In genomic region chr14:122217221-122217620, GRCm38 (mm10) we compare ENCODE assay signal across 28 mouse cellular contexts. TPM values are rescaled to one million over a fixed set of nuclear protein-coding genes. Genes with fewer than 3 reads are reported as not detected.
DNase-seq lines count a peak whose midpoint lies in the region; ATAC-seq and TF ChIP-seq lines count a peak whose summit lies in the region.
"Had no signal": no experiment of that assay in that cellular context is flagged by ENCODE, and none has a peak within 500 bp of the region (broad histone marks: within the 10 kb centered on the region; RNA-seq: fewer than 3 reads in every experiment).

No protein-coding gene starts in this region.

- no peak for TF ChIP-seq CTCF in kidney, adult 2 months (conservative IDR thresholded peaks at IDR 0.05; ENCODE audit: insufficient read depth, insufficient read length, low read depth, low read length)

- no peaks in the 10 kb centered on the region for H3K9me3 ChIP-seq in kidney, embryonic 15.5 days (replicated peaks)
- peaks cover 2% of the 10 kb centered on the region; the same call in 1 of the 2 replicates for H3K9me3 ChIP-seq in liver, embryonic 16.5 days (replicated peaks; ENCODE audit: control insufficient read depth, low read length)
- no peaks in the 10 kb centered on the region for H3K9me3 ChIP-seq in liver, embryonic 11.5 days (ENCODE audit: control insufficient read depth, low read length)
- H3K9me3 ChIP-seq: embryonic facial prominence, embryonic 12.5 days; embryonic facial prominence, embryonic 15.5 days; heart, embryonic 10.5 days had no signal

- no peak for TF ChIP-seq POLR2A in kidney, adult 2 months (IDR thresholded peaks at IDR 0.05; ENCODE audit: low read depth, low read length)

- 60% methylated on average over 4 of the region's 4 CpGs for WGBS in kidney, adult 2 months
- 81% methylated on average over 4 of the region's 4 CpGs for WGBS in kidney, embryonic 15.5 days
- WGBS in liver, embryonic 16.5 days (ENCODE audit: insufficient replicate concordance), result 61% methylated on average over 4 of the region's 4 CpGs
- 82% methylated on average over 4 of the region's 4 CpGs for WGBS in liver, embryonic 11.5 days

- H3K27ac ChIP-seq in kidney, adult 2 months (ENCODE audit: insufficient read depth, low read depth, low read length), result no peak overlapping the region
- H3K27ac ChIP-seq in kidney, embryonic 15.5 days, result no peak overlapping the region
- H3K27ac ChIP-seq in liver, embryonic 16.5 days (ENCODE audit: low read length), result no peak overlapping the region
- no peak overlapping the region for H3K27ac ChIP-seq in liver, embryonic 11.5 days (ENCODE audit: low read depth, low read length)
- H3K27ac ChIP-seq: embryonic facial prominence, embryonic 12.5 days; embryonic facial prominence, embryonic 15.5 days; forebrain, embryonic 12.5 days; heart, adult 2 months; heart, embryonic 10.5 days; heart, embryonic 13.5 days; hindbrain, embryonic 14.5 days had no signal

- H3K4me2 ChIP-seq in kidney, embryonic 15.5 days, result no peak overlapping the region
- no peak overlapping the region for H3K4me2 ChIP-seq in liver, embryonic 16.5 days (ENCODE audit: low read depth, low read length)
- no peak overlapping the region for H3K4me2 ChIP-seq in liver, embryonic 11.5 days
- H3K4me2 ChIP-seq: embryonic facial prominence, embryonic 12.5 days; embryonic facial prominence, embryonic 15.5 days; forebrain, embryonic 12.5 days; heart, embryonic 13.5 days; hindbrain, embryonic 14.5 days had no signal

- H3K9ac ChIP-seq in kidney, embryonic 15.5 days, result no peak overlapping the region
- no peak overlapping the region for H3K9ac ChIP-seq in liver, embryonic 16.5 days (ENCODE audit: low read depth, low read length)
- no peak overlapping the region for H3K9ac ChIP-seq in liver, embryonic 11.5 days (ENCODE audit: low read depth, low read length)
- H3K9ac ChIP-seq: embryonic facial prominence, embryonic 12.5 days; embryonic facial prominence, embryonic 15.5 days; forebrain, embryonic 12.5 days; heart, embryonic 13.5 days; hindbrain, embryonic 14.5 days had no signal

- peak; percentile 69; the same call in 1 of the 2 replicates for ATAC-seq in kidney, embryonic 15.5 days (replicated peaks; ENCODE audit: low FRiP score)
- peak; percentile 39; the same call in 1 of the 2 replicates for ATAC-seq in liver, embryonic 16.5 days (ENCODE audit: low read depth)
- ATAC-seq in liver, embryonic 11.5 days (replicated peaks; ENCODE audit: low FRiP score), result no peak
- ATAC-seq: forebrain, embryonic 16.5 days; Patski had no signal

- no peak overlapping the region for H3K4me3 ChIP-seq in kidney, adult 2 months (ENCODE audit: insufficient read depth, low read depth, low read length)
- H3K4me3 ChIP-seq in kidney, embryonic 15.5 days (replicated peaks), result no peak overlapping the region
- no peak overlapping the region for H3K4me3 ChIP-seq in liver, embryonic 16.5 days (ENCODE audit: low read depth, low read length)
- H3K4me3 ChIP-seq in liver, embryonic 11.5 days (ENCODE audit: low read depth, low read length), result no peak overlapping the region
- H3K4me3 ChIP-seq: embryonic facial prominence, embryonic 12.5 days; embryonic facial prominence, embryonic 15.5 days; forebrain, embryonic 12.5 days; heart, adult 2 months; heart, embryonic 10.5 days; heart, embryonic 13.5 days had no signal

- H3K36me3 ChIP-seq in kidney, adult 2 months (ENCODE audit: control insufficient read depth, insufficient read depth, low read length), result no peaks in the 10 kb centered on the region
- no peaks in the 10 kb centered on the region for H3K36me3 ChIP-seq in kidney, embryonic 15.5 days
- no peaks in the 10 kb centered on the region for H3K36me3 ChIP-seq in liver, embryonic 16.5 days (ENCODE audit: control insufficient read depth, insufficient read depth)
- H3K36me3 ChIP-seq in liver, embryonic 11.5 days (ENCODE audit: control insufficient read depth, insufficient read depth, low read length), result no peaks in the 10 kb centered on the region
- H3K36me3 ChIP-seq: embryonic facial prominence, embryonic 12.5 days; embryonic facial prominence, embryonic 15.5 days; forebrain, embryonic 12.5 days; heart, embryonic 10.5 days; heart, embryonic 13.5 days had no signal

- no peaks in the 10 kb centered on the region for H3K27me3 ChIP-seq in kidney, adult 2 months (replicated peaks; ENCODE audit: control insufficient read depth, insufficient read depth, low read length)
- H3K27me3 ChIP-seq in kidney, embryonic 15.5 days, result no peaks in the 10 kb centered on the region
- no peaks in the 10 kb centered on the region for H3K27me3 ChIP-seq in liver, embryonic 16.5 days (ENCODE audit: control insufficient read depth, insufficient read depth, low read depth, low read length)
- no peaks in the 10 kb centered on the region for H3K27me3 ChIP-seq in liver, embryonic 11.5 days (replicated peaks; ENCODE audit: control insufficient read depth, insufficient read depth, low read length)
- H3K27me3 ChIP-seq: CH12.LX; embryonic facial prominence, embryonic 15.5 days; forebrain, embryonic 12.5 days; heart, embryonic 13.5 days; Patski had no signal

- DNase-seq in kidney, adult 2 months, result peak; percentile 63
- DNase-seq in kidney, adult 18-20 months, result no peak
- no peak for DNase-seq in kidney, adult 11 months
- peak; percentile 16 to 37 for DNase-seq in kidney, postnatal 36 days
- no peak for DNase-seq in kidney, postnatal 14 days
- no peak for DNase-seq in liver, embryonic 11.5 days (ENCODE audit: low spot score)
- DNase-seq: adrenal gland, postnatal 10 days; adrenal gland, postnatal 36 days; B cell, adult 2 months; cerebellum, adult 18-20 months; cerebellum, adult 9-10 months; cerebellum, postnatal 14 days; gastrocnemius, postnatal 10 days; gastrocnemius, postnatal 36 days; heart, adult 2 months; heart, postnatal 14 days; heart, postnatal 4 days had no signal

- peaks cover 10% of the 10 kb centered on the region; the same call in 1 of the 2 replicates for H3K4me1 ChIP-seq in kidney, adult 2 months (ENCODE audit: control insufficient read depth, insufficient read depth, low read length)
- no peaks in the 10 kb centered on the region for H3K4me1 ChIP-seq in kidney, embryonic 15.5 days
- no peaks in the 10 kb centered on the region; the same call in 1 of the 2 replicates for H3K4me1 ChIP-seq in liver, embryonic 16.5 days (ENCODE audit: control insufficient read depth, low read depth, low read length)
- H3K4me1 ChIP-seq in liver, embryonic 11.5 days (replicated peaks; ENCODE audit: control insufficient read depth, insufficient read depth, low read length), result no peaks in the 10 kb centered on the region
- H3K4me1 ChIP-seq: embryonic facial prominence, embryonic 12.5 days; embryonic facial prominence, embryonic 15.5 days; forebrain, embryonic 12.5 days; heart, embryonic 10.5 days; heart, embryonic 13.5 days had no signal

RNA-seq across cellular contexts. Expression of gene Clybl, which starts 35.7 kb away (rescaled TPM):
- 62.1 and 66.7 TPM in 2 replicates for polyA plus RNA-seq in kidney, adult 2 months (2012; rRNA removed)
- polyA plus RNA-seq in kidney, embryonic 15.5 days (2015; fragmentation: Nextera tagmentation; extraction: Ambion mirVana), result 25.4 and 27.2 TPM in 2 replicates
- 22.1 and 23.1 TPM in 2 replicates for polyA plus RNA-seq in liver, embryonic 16.5 days (2015; fragmentation: Nextera tagmentation; extraction: Ambion mirVana)
- 44.4 and 48.3 TPM in 2 replicates for polyA plus RNA-seq in liver, embryonic 11.5 days (2014; fragmentation: Nextera tagmentation; extraction: Ambion mirVana)

Comparison
In these comparisons a context has a peak if more than half of its experiments do, and no peak if none do; other contexts are left out.
1. DNase-seq: peak in kidney, adult 2 months (single experiment) and kidney, postnatal 36 days (2 of 2); none in kidney, adult 18-20 months (single experiment), kidney, adult 11 months (single experiment), kidney, postnatal 14 days (single experiment) and liver, embryonic 11.5 days (single experiment).